Mouse (Mus musculus): Measurements from ENCODE around the gene Rac1.

DNA sequence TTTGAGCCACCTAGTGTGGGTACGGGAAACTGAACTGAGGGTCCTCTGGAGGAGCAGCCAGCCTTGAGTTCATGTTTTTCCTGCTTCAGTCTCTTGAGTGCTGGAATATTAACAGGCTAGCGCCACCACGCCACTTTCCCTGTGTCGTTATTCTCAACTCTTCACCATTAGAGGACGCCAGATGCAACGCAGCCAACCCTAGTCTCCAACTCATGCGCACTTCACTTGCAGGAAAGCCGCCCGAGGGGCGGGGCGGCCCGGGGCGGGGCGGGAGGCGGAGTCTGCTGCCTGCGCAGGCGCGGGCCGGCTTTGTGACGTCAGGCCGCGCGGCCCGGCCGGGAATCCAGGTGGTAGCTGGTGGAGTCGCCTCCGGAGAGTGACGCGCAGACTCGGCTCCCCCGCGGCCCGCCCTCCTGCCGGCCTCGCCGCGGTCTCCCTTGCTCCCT, 20.6 kb upstream of the Rac1 start:
- peak; percentile 95 for TF ChIP-seq POLR2A (IDR thresholded peaks at IDR 0.05; ENCODE audit: borderline replicate concordance, extremely low read depth, insufficient read depth, insufficient read length, poor library complexity, severe bottlenecking)
- TF ChIP-seq CTCF (IDR thresholded peaks at IDR 0.05; ENCODE audit: borderline replicate concordance, extremely low read depth, insufficient read depth, insufficient read length): peak; percentile 73

All from brain, embryonic 14.5 days (tissue).